ENCODE assay signal across 8 mouse cellular contexts in genomic region chr3:87930078-87930795, GRCm38 (mm10). TPM values are rescaled to one million over a fixed set of nuclear protein-coding genes. Genes with fewer than 3 reads are reported as not detected.
DNase-seq lines count a peak whose midpoint lies in the region; ATAC-seq and TF ChIP-seq lines count a peak whose summit lies in the region.

Gene Isg20l2, plus strand, starts transcription at chr3:87930314.
Gene Rrnad1, minus strand, starts transcription at chr3:87930717.

- WGBS in bone marrow, adult 2 months, result under 1% methylated on average over 78 of the region's 78 CpGs
- under 1% methylated on average over 78 of the region's 78 CpGs for WGBS in embryonic facial prominence, embryonic 15.5 days
- WGBS in kidney, embryonic 14.5 days, result under 1% methylated on average over 69 of the region's 78 CpGs
- WGBS in limb, embryonic 15.5 days, result under 1% methylated on average over 66 of the region's 78 CpGs

- no peaks in the 10 kb centered on the region for H3K27me3 ChIP-seq in embryonic facial prominence, embryonic 15.5 days
- H3K27me3 ChIP-seq in kidney, embryonic 14.5 days (ENCODE audit: control insufficient read depth, insufficient read depth, low read length), result no peaks in the 10 kb centered on the region
- H3K27me3 ChIP-seq in limb, embryonic 15.5 days, result no peaks in the 10 kb centered on the region

- H3K4me3 ChIP-seq in bone marrow, adult 2 months (replicated peaks; ENCODE audit: control insufficient read depth, low read depth, low read length), result peak within 1 kb of the TSS; percentile 96
- H3K4me3 ChIP-seq in embryonic facial prominence, embryonic 15.5 days (replicated peaks), result peak within 1 kb of the TSS; percentile 98
- peak within 1 kb of the TSS; percentile 63 for H3K4me3 ChIP-seq in kidney, embryonic 14.5 days (ENCODE audit: low read length)
- peak within 1 kb of the TSS; percentile 94 for H3K4me3 ChIP-seq in limb, embryonic 15.5 days

- H3K36me3 ChIP-seq in embryonic facial prominence, embryonic 15.5 days, result peaks cover 52% of the 10 kb centered on the region
- peaks cover 60% of the 10 kb centered on the region for H3K36me3 ChIP-seq in kidney, embryonic 14.5 days (ENCODE audit: control insufficient read depth, insufficient read depth, low read length)
- H3K36me3 ChIP-seq in limb, embryonic 15.5 days, result peaks cover 52% of the 10 kb centered on the region

- H3K4me1 ChIP-seq in bone marrow, adult 2 months (ENCODE audit: control insufficient read depth, insufficient read depth, low read length), result peaks cover 3% of the 10 kb centered on the region; the same call in 1 of the 2 replicates
- peaks cover 35% of the 10 kb centered on the region for H3K4me1 ChIP-seq in embryonic facial prominence, embryonic 15.5 days
- H3K4me1 ChIP-seq in kidney, embryonic 14.5 days (ENCODE audit: control insufficient read depth, insufficient read depth, low read length), result peaks cover 7% of the 10 kb centered on the region; the same call in 1 of the 2 replicates
- H3K4me1 ChIP-seq in limb, embryonic 15.5 days, result peaks cover 32% of the 10 kb centered on the region

- peak; percentile 70; the same call in 1 of the 2 replicates for TF ChIP-seq POLR2A in bone marrow, adult 2 months (IDR thresholded peaks at IDR 0.05; ENCODE audit: borderline replicate concordance, control insufficient read depth, low read depth, low read length)

- DNase-seq in 416B (ENCODE audit: low read depth), result peak; percentile 98
- DNase-seq in heart, adult 8-10 months (ENCODE audit: low spot score), result peak; percentile 97
- peak; percentile 84 to 93 for DNase-seq in monocyte, adult 2 months (ENCODE audit: low read depth in 1 of 2, low spot score in 2 of 2)
- DNase-seq in spleen, postnatal 36 days (ENCODE audit: low spot score in 2 of 2), result peak; percentile 95 to 96

- ATAC-seq in embryonic facial prominence, embryonic 15.5 days (ENCODE audit: insufficient number of reproducible peaks, low FRiP score, low TSS enrichment, low read depth), result peak; percentile 96
- ATAC-seq in kidney, embryonic 14.5 days (ENCODE audit: low FRiP score, low TSS enrichment), result peak; percentile 98
- peak; percentile 97 for ATAC-seq in limb, embryonic 15.5 days (ENCODE audit: insufficient number of reproducible peaks, low FRiP score, low TSS enrichment, low read depth)

- H3K9me3 ChIP-seq in embryonic facial prominence, embryonic 15.5 days (replicated peaks), result no peaks in the 10 kb centered on the region
- H3K9me3 ChIP-seq in kidney, embryonic 14.5 days (ENCODE audit: control insufficient read depth, low read length), result no peaks in the 10 kb centered on the region
- no peaks in the 10 kb centered on the region for H3K9me3 ChIP-seq in limb, embryonic 15.5 days

- TF ChIP-seq CTCF in bone marrow, adult 2 months (IDR thresholded peaks at IDR 0.05; ENCODE audit: control insufficient read depth, insufficient read depth, low read length), result peak; percentile 87

- H3K9ac ChIP-seq in embryonic facial prominence, embryonic 15.5 days, result peak within 1 kb of the TSS; percentile 85
- peak within 1 kb of the TSS; percentile 83 for H3K9ac ChIP-seq in kidney, embryonic 14.5 days (ENCODE audit: low read depth, low read length)
- peak within 1 kb of the TSS; percentile 86 for H3K9ac ChIP-seq in limb, embryonic 15.5 days

- peak within 1 kb of the TSS; percentile 76 for H3K4me2 ChIP-seq in embryonic facial prominence, embryonic 15.5 days (replicated peaks)
- peak within 1 kb of the TSS; percentile 79 for H3K4me2 ChIP-seq in kidney, embryonic 14.5 days (replicated peaks; ENCODE audit: low read depth, low read length)
- H3K4me2 ChIP-seq in limb, embryonic 15.5 days, result peak within 1 kb of the TSS; percentile 69

- H3K27ac ChIP-seq in bone marrow, adult 2 months (ENCODE audit: control insufficient read depth, insufficient read depth, low read depth, low read length, poor library complexity), result peak within 1 kb of the TSS; percentile 79
- peak within 1 kb of the TSS; percentile 90 for H3K27ac ChIP-seq in embryonic facial prominence, embryonic 15.5 days (replicated peaks)
- peak within 1 kb of the TSS; percentile 85 for H3K27ac ChIP-seq in kidney, embryonic 14.5 days (ENCODE audit: low read depth, low read length)
- H3K27ac ChIP-seq in limb, embryonic 15.5 days, result peak within 1 kb of the TSS; percentile 93

RNA-seq across cellular contexts. Expression of gene Isg20l2, which starts in this region (rescaled TPM):
- 16.4 and 18.4 TPM in 2 replicates for polyA plus RNA-seq in bone marrow, adult 2 months (2011; ENCODE audit: insufficient read depth, insufficient read length, low replicate concordance, missing spikeins)
- polyA plus RNA-seq in embryonic facial prominence, embryonic 15.5 days (2015; fragmentation: Nextera tagmentation; extraction: Ambion mirVana), result 54.5 and 56.2 TPM in 2 replicates
- total RNA-seq in heart, adult 8-10 months (2022), result 1 to 10 TPM; 9.0 to 9.8 (median 9.7) TPM
- polyA plus RNA-seq in kidney, embryonic 14.5 days (2014; fragmentation: Nextera tagmentation; extraction: Ambion mirVana), result 34.6 and 45.5 TPM in 2 replicates
- polyA plus RNA-seq in limb, embryonic 15.5 days (2015; fragmentation: Nextera tagmentation; extraction: Ambion mirVana), result 48.5 and 56.0 TPM in 2 replicates

RNA-seq across cellular contexts. Expression of gene Rrnad1, which starts in this region (rescaled TPM):
- 16.2 and 27.7 TPM in 2 replicates for polyA plus RNA-seq in bone marrow, adult 2 months (2011; ENCODE audit: insufficient read depth, insufficient read length, low replicate concordance, missing spikeins)
- polyA plus RNA-seq in embryonic facial prominence, embryonic 15.5 days (2015; fragmentation: Nextera tagmentation; extraction: Ambion mirVana), result 19.8 and 22.4 TPM in 2 replicates
- 1 to 10 TPM; 4.6 to 6.7 (median 5.3) TPM for total RNA-seq in heart, adult 8-10 months (2022)
- 19.3 and 21.6 TPM in 2 replicates for polyA plus RNA-seq in kidney, embryonic 14.5 days (2014; fragmentation: Nextera tagmentation; extraction: Ambion mirVana)
- 18.4 and 18.5 TPM in 2 replicates for polyA plus RNA-seq in limb, embryonic 15.5 days (2015; fragmentation: Nextera tagmentation; extraction: Ambion mirVana)

Comparison
In these comparisons a context has a peak if more than half of its experiments do, and no peak if none do; other contexts are left out.
1. Peak in every context shown above with its lines: DNase-seq, ATAC-seq, H3K4me3 ChIP-seq and H3K27ac ChIP-seq.